Mouse (Mus musculus) MN1 (cell line): ENCODE measurements at regions not wholly inside any gene's neighbourhood (a gene's known extent, or its start where the extent isn't known, plus 50 kb on each side); places are given as distances from the start of the nearest gene placed in this dataset.
"Not testable (repeated sequence)": the region's sequence is repeated elsewhere in the genome, so short reads cannot be mapped to it uniquely, and the experiment has no call there.

Experiments used
- DNase-seq: peaks from one replicate; pipeline ENCODE4 v3.0.0-alpha.2; 2016; ENCODE audit warnings: low spot score

- no peak for DNase-seq
Observed at GRCm38 (mm10) chr12:8070788-8071187, 93.3 kb downstream of the Apob start.

- no peak for DNase-seq
Observed at GRCm38 (mm10) chr12:8071286-8071685, 93.8 kb downstream of the Apob start.

DNA sequence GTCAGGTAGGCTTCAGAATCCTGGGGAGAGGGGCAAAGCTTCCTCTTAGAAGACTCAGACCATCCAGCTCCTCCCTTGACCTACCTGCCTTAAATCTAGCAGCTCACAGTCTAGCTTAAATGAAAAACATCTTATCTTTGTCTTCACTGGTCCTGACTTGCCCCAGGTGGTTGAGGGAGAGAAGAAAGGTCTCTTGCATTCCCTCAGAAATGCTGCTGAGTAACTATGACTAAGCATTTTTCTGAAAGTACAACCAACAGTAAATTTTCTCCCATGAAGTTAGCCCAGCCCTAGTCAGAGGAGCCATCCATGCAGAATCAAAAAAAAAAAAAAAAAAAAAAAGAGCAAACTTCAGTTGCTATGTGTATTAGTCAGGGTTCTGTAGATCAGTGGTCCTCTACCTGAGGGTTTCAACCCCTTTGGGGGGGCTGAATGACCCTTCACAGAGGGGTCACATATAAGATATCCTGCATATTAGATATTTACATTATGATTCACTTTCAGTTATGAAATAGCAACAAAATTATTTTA lies 98.6 kb downstream of the Apob start:
- no peak for DNase-seq

- DNase-seq: no peak
Observed at GRCm38 (mm10) chr12:8077346-8077745, 99.9 kb downstream of the Apob start.

GRCm38 (mm10) chr12:8078046-8078445 lies 100.6 kb downstream of the Apob start:
- no peak for DNase-seq

GRCm38 (mm10) chr12:8082688-8083661 lies 105.5 kb downstream of the Apob start:
- DNase-seq: no peak

DNA sequence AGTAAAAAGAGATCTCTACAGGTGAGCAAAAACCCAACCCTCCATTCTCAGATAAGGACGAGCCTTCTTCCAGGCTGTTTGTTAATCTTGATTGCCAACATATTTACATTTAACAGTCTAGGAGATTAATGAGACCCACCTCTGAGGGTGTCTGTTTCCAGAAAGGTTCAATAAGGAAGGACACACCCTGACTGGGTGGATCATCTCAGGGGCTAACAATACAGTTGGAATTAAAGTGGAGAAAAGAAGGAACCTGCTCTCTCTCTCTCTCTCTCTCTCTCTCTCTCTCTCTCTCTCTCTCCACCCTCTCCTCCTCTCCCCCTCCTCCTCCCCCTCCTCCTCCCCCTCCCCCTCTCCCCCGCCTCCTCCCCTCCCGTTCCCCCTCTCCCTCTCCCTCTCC lies 110.5 kb downstream of the Apob start:
- DNase-seq: no peak

DNA sequence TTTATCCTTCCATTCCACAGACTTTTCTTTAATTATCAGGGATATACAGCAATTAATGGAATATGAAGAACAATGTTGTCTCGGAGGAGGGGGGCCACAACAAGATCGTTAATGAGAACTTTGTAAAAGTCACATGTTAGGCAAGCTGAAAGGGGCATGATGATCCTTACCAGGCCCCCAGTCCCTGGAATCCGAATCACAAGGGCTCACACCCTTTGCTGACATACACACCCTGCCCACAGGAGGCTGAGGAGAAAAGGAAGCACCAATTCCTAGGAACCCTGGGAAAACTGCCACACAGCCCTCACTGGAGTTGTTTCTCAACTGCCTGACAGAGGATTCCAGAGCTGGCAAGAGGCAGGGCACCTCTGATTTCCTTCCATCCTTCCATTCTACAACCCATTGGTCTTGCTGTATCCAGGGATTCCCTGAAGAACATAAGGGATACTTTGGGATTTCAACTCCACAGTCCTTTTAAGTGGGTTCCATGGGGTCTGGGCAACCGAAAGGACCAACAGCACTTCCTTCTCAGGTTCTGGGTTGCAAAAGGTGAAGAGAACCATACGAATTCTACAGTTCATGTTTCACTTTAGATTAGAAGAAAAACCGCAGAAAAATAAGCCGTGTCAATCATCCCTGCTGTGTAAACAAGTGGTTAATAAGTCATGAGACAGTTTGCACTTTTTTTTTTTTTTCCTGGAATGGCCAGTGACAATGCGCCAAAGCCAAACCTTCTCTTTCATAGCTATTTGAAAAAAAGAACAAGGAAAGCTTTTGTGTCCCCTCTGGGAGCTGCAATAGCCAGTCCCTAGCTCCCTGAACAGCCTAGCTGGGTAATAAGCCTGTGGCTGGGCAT lies 112.2 kb downstream of the Apob start:
- DNase-seq: no peak

- no peak for DNase-seq
Observed at GRCm38 (mm10) chr12:8090279-8090626, 112.8 kb downstream of the Apob start.

DNA sequence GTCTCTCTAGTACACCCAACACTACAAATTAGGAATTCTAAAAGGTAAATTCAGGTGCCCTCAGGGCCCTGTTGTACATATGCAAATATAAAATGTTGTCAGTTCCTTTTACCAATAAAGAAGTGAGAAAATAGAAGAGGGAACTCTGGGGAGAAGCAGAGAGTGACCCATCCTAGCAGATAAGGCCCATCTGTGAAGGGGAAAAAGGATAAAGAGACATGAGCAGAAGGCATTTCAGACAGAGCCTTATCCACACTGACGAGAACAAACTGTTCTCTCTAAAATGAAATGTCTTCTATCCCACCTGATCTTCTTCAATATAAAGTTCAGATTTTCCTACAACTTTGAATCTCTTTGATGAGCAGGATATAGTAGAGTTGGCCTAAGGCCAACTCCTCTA lies 114.5 kb upstream of the Ldah start:
- DNase-seq: no peak

DNA sequence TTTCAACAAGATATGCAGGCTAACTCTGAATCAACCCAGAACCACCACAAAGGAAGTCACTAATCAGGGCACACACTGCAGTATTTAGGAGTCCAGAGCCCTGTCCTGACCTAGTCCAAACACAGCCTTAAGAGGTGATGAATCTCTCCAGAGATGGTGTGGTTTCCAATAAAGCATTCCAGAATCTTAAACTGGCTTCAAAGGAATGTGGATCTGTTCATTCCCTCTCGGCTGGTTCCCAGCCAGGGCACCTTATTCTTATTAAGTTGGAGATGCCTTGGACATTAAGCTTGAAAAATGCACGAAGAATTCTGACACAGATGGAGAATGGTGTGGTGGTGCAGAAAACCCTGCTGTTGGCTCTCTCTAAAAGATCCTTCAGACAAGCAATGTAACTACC lies 112.0 kb upstream of the Ldah start:
- DNase-seq: no peak

DNA sequence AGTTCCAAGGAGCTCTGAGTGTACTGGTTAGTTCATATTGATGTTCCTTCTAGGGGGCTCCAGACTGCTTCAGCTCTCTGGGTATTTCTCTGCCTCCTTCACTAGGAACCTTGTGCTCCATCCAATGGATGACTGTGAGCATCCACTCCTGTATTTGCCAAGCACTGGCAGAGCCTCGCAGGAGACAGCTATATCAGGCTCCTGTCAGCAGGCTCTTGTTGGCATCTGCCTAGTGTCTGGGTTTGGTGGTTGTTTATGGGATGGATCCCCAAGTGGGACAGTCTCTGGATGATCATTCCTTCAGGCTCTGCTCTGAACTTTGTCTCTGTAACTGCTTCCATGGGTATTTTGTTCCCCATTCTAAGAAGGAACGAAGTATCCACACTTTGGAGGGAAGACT lies 109.5 kb upstream of the Ldah start:
- DNase-seq: not testable (repeated sequence)

- DNase-seq: peak; percentile 16
Observed at GRCm38 (mm10) chr12:8099114-8099513, 108.8 kb upstream of the Ldah start.

DNA sequence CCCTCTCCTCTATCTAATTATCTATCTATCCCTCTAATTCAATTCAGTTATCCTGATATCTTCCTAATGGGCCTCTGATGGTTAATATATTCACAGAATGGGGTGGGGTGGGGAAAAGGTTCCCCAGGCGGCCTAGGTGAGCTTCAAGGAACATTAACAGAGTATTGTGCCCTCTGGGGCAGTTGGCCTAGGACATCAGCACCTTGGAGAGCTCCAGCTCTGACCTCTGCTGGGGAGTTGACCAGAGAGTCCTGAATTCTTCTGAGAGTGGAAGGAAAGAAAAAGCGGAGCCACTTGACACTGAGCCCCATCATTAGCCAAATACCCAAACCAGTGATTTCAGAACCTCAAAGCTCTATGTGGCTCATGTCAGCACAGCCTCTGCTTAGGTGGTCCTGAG lies 108.1 kb upstream of the Ldah start:
- DNase-seq: no peak

GRCm38 (mm10) chr12:8101837-8102236 lies 106.1 kb upstream of the Ldah start:
- DNase-seq: no peak

- DNase-seq: no peak
Observed at GRCm38 (mm10) chr12:8103259-8103658, 104.6 kb upstream of the Ldah start.

GRCm38 (mm10) chr12:8107137-8107536 lies 100.8 kb upstream of the Ldah start:
- DNase-seq: no peak

GRCm38 (mm10) chr12:8109203-8109770 lies 98.6 kb upstream of the Ldah start:
- no peak for DNase-seq

DNA sequence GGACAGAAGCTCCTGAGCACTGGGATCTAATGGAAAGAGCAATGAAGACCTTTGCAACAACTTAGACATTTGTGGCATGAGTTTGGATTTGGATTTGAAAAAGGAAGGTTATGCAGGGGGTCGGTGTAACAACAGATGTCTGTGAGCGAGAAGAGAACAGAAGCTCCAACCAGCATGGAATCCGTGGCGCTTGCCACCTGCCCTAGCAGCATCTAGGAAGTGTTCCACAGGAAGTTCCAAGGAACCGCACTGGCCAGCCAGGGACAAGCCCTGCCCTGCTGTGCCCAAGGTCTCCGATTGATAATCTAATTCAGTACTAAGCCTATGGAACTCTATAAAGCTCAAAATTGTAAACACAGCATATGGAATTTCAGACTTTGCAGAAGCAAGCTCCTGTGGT lies 98.0 kb upstream of the Ldah start:
- no peak for DNase-seq

GRCm38 (mm10) chr12:8110297-8110696 lies 97.6 kb upstream of the Ldah start:
- DNase-seq: no peak

GRCm38 (mm10) chr12:8111484-8111883 lies 96.4 kb upstream of the Ldah start:
- DNase-seq: peak; percentile 43

- no peak for DNase-seq
Observed at GRCm38 (mm10) chr12:8155566-8155965, 52.3 kb upstream of the Ldah start.
